Mouse (Mus musculus) kidney, adult 18-20 months (tissue): ENCODE results near the gene Slc22a17.

ENCODE experiments used
- DNase-seq: peaks from one replicate; pipeline ENCODE4 v3.0.0; 2021

Slc22a17 gene

DNA sequence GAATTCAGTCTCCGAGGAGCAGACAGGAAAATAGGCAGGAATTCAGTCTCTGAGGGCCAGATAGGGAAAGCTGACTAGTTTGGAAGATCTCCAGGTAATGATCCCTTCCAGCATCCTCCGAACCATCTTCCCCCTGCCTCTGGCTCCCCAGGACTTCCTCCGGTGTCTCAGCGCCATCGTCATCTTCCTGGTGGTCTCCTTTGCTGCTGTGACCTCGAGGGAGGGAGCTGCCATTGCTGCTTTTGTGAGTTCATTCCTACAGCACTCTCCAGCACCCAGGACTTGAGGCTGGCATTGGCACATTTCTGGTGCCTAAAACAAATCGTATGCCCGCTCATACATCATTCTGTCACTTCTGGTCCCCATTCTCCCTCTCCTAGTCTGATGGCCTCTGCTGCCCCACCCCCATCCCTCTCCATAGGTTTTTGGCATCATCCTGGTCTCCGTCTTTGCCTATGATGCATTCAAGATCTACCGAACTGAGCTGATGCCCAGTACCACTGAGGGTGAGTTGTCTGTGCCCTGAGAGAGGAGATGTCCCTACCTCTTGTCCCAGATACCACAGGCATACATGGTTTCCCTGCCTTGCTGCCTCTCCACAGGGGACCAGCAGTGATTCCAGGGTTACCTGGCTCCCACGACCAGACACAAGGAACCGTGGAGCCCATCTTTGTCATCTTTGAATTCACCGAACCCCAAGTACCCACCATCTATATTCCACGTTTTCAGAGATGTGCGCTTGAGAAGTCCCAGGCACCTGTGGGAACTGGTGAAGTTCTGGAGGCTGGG, 25.7 kb upstream of the Slc22a17 start:
- DNase-seq = no peak

- no peak for DNase-seq
Measured at GRCm38 (mm10) chr14:54937361-54938182, 24.6 kb upstream of the Slc22a17 start.

DNA sequence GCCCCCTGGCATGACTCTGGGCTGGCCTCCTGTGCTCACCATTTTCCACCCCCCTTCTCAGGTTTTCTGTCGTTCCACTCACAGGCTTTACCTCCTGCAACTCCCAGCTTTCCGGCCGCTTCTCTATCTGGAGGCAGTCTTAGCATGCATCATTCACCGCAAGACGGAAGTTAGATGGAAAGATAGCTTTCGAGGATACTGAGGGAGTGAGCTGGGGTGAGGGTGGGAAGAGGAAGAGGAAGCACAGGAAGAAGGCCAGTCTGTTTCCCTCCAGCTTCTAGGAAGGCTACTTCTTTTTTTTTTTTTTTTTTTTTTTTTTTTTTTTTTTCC, 23.9 kb upstream of the Slc22a17 start:
- no peak for DNase-seq

DNA sequence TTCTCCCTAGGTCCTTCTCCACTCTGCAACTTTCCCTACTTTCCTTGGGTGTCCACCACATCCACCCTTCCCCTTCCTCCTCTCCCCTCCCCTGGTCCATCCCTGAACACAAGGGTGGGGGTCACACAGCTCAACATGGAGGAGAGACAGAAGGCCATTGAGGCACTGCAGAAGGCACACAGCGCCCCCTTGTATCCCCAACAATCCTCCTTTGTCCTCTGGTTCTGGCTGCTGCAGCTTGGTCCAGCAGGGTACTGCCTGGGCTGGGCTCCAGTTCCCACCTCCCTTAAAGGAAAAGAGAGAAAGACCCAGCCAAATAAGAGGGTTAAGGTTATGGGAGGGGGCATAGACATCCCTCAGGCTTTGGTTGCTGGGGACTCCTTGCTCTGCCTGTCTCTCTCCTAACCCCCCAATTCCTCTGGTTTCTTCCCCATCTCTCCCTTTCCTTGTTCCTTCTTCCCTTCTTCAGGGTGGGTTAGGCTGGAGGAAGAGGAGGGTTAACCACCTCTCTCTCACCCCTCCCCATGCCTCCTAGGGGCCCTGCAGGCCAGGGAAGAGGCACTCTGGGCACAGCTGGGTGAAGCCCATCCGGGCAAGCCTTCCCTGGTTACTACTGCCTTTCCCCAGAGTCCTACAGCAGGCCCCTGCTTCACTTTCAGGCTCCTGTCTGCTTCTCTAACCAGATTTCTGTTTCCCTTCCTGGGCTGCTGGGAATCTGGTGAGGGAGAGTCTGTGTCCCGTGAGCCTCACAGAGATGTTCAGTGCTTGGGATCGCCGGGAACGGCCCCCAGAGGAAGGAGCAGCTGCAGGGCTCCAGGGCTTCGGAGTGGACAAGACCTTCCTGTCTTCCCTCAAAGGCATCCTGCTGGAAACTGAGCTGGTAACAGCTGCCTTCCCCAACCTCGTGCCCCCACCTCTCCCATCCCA, 23.2 kb upstream of the Slc22a17 start, which contains the start of gene Cmtm5:
Gene Cmtm5, plus strand, starts transcription at position 358 of the 927 bp plus-strand sequence.
- DNase-seq = no peak

DNA sequence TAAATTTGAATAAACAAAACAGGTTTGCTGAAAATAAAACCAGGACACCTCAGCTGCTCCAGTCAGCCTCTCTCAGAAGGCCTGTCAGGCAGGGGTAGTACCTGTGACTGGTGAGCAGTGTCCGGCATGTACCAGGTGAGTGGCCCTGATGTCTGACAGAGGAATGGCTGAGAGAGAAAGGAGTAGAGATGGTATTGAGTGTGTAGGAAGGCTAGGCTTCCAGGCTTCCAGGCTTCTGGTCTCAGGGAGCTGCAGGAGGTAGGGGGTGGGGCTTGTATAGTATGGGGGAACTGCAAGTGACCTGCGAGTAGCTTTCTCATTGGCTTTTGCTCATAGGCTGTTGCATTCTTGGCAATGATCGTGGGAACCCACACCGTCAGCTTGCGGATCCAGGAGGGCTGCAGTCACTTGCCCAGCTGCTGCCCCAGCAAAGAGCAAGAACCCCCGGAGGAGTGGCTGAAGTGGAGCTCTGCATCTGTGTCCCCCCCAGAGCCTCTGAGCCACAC, 19.8 kb upstream of the Slc22a17 start, which contains the start of gene Il25:
Gene Il25, plus strand, starts transcription at position 51 of the 506 bp plus-strand sequence.
- DNase-seq = no peak

GRCm38 (mm10) chr14:54930431-54930830, 17.5 kb upstream of the Slc22a17 start:
- DNase-seq = no peak

DNA sequence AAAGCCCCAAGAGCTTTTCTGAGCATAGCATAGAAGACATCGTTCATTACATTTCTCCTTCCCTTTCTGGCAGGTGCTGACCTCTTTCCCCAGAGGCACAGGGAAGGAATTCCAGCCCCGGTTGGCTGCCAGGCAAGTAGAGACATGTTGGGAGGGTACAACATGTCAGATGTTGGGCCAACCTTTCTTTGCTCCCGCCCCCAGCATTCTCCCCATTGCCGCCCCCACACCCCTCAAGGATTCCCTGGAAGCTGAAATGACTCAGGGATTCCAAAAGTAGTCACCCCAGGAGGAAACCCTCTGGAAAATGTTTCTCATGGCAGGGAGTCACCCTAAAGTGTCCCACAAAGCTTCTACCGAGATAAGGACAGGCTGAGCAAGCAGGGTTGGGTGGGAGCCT, 16.9 kb upstream of the Slc22a17 start:
- no peak for DNase-seq

DNA sequence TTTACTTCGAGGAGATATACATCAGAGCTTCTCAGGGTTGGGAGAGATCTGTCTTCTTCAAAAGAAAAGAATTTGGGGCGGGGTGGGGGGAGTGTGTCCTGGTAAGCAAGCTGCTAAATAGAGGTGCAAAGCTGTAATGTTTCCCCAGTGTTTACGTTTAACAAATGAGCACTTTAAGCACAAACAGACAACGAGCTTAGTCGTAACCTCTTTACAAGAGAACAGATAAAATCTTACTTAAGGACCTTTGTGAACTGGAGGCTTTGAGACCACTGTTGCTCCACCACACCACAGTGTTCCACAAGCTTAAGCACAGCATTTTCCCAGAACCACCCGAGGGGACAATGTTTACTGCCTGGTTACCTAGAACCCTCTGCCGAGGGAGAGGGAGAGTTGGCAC, 14.4 kb upstream of the Slc22a17 start:
- DNase-seq = no peak

GRCm38 (mm10) chr14:54926401-54927158, 13.6 kb upstream of the Slc22a17 start:
- peak; percentile 24 for DNase-seq

DNA sequence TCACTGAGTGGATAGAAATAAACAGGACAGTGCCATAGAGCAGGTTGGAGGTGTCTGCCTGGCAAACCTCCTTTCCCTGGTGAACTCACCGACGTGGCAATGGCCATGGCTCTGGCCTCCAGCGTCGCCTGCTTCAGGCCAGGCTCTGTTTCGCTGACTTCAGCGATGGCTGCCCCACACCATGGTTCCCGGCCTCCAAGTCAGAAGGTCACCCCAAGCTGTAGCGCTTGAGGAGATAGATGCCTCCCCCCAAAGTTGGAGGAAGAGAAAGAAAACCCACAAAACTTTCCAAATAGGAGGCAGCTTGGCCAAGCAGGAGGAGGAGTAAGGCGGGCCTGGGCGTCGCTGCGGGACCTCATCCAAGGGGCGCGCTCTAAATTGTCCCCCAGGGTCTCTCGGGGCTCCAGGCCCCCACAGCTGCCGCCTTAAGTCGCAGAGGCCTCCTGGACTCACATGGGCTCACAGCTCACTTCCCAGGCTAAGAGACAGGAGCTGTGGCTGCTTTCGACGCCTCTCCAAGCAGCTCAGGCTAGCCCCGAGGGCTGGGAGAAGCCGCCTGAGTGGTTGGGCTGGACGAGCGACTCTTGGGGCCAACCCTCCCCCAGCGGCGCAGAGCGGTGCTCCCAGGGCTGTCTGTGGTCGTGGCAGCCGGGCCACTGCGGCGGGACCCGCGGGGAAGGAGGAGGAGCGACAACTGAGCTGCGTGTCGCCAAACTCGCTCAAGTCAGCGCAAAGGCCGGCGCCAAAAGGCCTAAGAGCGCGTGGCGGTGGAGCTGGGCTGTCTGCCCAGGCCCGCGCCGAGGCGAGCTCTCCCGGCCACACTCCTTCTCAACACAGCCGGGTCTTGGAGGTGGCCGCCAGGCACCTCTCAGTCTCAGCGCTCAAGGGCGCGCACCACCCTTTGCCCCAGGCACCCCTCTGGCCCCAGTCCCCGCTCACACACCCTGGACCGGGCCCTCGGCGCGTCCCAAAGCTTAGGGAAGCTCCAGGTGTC, 12.7 kb upstream of the Slc22a17 start, which contains the start of gene Efs:
Gene Efs, minus strand, starts transcription at position 778 of the 994 bp plus-strand sequence.
- peak; percentile 58 for DNase-seq

GRCm38 (mm10) chr14:54924641-54925348, 11.9 kb upstream of the Slc22a17 start:
- DNase-seq = no peak

GRCm38 (mm10) chr14:54920076-54920685, 7.2 kb upstream of the Slc22a17 start:
- no peak for DNase-seq

- no peak for DNase-seq
Measured at GRCm38 (mm10) chr14:54913343-54913742, 411 bp upstream of the Slc22a17 start.

GRCm38 (mm10) chr14:54912109-54912850, 652 bp downstream of the Slc22a17 start:
- DNase-seq = no peak

- DNase-seq = no peak
Measured at GRCm38 (mm10) chr14:54908682-54909081, 4.2 kb downstream of the Slc22a17 start.

DNA sequence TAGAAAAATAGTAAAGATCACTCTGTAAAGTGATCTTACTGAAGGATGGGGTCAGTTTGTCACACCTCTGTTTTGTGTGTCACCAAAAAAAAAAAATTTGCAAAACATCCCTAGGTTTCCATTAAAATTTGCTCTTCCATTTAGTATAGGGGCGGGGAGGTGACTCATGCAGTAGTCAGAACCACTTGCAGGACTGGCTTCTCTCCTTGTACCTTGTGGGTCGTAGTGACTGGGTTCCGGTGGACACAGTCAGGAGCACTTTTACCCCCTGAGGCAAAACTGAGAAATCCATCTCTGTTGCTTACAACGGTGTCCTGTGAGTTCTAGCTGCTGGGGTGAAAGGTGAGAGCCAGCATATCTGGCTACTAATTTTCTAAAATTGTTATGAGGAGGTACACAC, 9.3 kb downstream of the Slc22a17 start:
- no peak for DNase-seq

DNA sequence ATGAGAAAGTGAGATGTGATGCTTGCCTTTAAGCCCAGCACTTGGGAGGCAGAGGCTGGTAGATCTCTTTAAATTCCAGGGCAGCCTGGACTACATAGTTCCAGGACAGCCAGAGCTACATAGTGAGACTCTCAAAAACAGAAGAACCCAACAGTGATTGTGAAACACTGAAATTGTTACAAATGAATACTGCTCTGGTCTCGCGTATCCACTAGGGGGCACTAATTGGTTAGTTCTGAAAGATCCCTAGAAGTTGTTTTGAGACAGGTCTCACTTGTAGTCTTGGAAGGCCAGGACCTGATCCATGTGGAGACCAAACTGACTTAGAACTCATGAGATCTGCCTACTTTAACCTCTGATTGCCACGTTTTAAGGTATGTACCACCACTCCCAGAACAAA, 12.5 kb downstream of the Slc22a17 start:
- peak; percentile 71 for DNase-seq

- DNase-seq = no peak
Measured at GRCm38 (mm10) chr14:54897445-54897844, 15.5 kb downstream of the Slc22a17 start.
